Mouse (Mus musculus) thymus, postnatal 4 days (tissue): Measurements from ENCODE around the gene Gm10491.

Experiments
- DNase-seq: peaks from one replicate; pipeline ENCODE4 v3.0.0; 2021

Gm10491 gene

DNA sequence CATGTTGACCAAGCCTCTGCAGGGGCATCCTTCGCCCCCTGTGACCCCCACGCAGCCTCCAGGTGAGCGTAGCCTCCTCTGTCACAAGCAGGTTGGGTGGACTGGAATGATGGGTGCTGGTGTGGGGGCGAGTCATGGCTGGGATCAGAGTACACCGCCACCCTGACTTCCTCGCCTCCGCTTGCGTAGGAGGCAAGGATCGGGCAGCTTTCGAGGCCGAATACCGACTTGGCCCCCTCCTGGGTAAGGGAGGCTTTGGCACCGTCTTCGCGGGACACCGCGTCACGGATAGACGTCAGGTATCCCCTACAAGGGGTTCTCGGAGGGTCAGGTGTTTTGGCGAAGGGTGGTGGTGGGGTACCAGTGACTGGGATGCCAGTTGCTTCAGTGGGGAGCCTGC, 29.1 kb downstream of the Gm10491 start:
- peak; percentile 41 for DNase-seq

DNA sequence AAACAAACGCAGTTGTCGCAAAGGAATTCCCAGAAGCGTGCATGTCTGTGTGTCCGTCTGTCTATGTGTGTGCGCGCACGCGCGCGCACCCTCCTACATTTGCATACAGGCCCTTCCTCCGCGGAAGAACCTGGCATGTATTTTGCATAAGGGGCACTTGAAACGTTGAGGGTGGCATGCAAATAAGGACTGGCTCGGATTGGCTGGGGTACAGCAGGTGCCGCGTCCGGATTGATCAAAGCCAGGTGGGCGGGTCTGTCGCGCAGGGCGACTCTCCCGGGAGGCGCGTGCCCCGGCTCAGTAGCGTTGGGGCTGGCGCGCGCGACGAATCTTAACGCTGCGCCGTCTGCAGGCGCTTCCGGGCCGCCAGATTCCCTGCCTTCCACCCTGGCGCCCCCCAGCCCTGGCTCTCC, 29.6 kb downstream of the Gm10491 start, which contains the start of gene Pim2:
Gene Pim2, plus strand, starts transcription at position 256 of the 413 bp plus-strand sequence.
- DNase-seq, result peak; percentile 90

DNA sequence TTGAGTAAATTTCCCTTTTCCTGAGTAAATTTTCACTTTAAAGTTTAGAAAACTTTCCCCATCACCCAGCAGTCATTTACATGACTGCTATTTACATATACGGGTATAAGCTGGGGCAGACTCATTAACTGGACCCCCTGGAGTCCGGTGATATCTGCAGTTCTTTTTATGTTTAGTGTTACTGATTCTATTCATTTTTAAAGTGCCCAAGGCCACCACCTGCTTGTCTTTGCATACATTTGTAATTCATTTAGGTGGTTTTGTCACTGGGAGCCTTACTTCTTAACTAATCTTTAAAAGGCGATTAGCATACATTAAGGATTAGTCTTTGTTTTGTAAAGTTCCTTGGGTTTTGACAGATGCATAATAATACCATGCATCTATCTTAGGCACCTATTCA, 37.8 kb downstream of the Gm10491 start:
- DNase-seq, result no peak

DNA sequence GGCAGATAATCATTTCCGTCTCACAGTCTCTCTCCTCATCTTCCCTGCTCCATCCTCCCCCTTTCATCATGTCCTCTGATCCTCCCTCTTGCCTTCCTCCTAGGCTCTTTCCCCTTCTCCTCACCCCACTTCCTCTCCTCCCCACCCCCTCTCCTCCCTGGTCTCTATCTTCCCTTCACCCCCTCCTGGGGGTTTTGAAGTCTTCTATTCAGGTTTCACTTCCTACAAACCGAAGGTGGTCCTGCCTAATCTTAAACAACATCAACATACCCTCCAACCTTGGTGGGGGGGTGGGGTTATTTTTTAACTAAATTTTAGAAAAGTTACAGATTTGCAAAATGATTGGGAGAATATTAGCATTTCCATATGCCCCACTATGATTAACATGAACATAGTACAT, 39.1 kb downstream of the Gm10491 start:
- DNase-seq, result no peak

DNA sequence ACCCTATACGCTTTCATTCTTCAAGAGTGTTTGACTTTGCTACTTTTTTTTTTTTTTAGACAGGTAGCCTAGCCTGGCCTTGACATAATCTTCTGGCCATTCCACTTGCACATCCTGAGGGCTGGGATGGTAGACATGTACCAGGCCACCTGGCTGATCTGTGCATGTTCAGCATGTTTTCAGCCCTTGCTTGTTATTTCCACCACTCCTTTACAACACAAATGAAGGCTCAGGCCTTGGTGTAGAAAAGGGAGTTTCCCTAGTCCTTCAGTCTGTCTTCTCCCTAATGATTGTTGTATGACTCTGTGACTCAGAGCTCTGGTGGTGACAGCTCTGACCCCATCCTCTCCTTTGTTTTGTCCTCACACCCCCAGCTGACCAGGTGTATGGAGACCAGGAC, 40.5 kb downstream of the Gm10491 start:
- no peak for DNase-seq

DNA sequence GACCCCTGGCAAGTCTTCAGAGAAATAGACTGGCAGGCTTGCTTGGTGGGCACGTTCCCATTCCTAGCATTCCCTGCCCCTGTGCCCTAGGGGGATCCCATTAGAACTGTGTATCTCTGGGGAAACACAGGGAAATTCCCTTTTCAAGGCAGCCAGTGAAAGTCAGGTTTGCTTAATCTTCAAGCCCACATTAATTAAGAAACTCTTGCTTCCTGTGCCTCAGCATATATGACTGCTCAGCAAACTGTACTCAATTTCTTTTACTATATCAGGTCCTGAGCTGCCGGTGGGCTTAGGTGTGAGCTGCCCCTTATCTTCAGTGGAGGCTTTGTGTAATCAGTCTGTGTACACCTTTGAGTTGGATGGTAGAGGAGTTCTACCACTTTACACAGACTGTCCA, 41.8 kb downstream of the Gm10491 start:
- DNase-seq, result no peak

DNA sequence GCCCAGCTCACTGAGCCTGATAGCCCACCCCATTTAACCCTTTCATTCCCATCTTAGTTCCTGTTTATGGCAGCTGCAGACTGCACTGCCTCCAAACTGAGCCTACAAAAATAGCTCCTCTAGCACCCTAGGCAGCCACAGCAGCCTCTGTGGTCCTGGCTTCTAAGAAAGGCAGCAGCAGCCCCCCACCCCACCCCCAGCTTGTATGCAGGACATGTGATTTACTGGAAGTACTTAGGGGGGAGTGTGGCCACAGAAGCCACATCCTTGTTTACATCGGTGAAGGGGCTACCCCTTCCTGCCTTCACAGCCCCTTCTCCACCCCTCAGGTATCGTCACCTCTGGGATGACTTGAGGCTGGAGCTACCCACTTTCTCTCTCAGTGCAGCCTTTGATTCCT, 42.3 kb downstream of the Gm10491 start:
- DNase-seq, result peak; percentile 18

DNA sequence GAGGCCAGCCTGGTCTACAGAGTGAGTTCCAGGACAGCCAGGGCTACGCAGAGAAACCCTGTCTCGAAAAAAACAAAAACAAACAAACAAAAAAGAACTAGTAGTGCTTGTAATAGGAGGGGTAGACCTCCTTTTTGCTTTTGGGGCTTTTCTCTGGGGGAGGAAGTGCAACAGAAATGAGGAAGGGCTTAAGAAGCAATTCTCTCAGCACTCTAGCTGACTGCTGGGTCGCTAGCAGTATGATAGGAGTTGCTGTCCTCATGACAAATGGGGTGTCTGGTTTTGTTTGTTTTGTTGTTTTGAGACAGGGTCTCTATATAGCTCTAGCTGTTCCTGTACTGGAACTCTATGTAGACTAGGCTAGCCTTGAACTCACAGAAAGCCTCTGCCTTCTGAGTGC, 43.1 kb downstream of the Gm10491 start:
- DNase-seq, result no peak

DNA sequence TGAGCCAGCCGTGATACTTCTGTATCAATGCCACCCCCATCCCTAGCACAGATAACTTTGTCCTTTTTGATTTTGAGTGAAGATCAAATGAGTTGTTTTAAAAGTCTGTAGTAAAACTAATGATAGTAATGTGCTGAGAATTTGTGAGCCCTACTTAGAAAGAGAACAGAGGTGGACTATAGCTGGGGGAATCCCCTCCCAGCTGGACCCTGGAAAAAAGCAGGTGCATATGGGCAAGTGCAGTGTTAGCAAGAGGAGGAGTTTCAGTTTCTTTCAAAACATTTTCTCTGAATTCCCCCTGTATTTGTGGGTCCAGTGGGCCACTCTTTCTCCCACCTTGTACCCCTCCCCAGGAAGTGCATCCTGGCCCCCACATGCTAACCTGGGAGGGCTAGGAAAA, 44.5 kb downstream of the Gm10491 start:
- DNase-seq, result no peak

DNA sequence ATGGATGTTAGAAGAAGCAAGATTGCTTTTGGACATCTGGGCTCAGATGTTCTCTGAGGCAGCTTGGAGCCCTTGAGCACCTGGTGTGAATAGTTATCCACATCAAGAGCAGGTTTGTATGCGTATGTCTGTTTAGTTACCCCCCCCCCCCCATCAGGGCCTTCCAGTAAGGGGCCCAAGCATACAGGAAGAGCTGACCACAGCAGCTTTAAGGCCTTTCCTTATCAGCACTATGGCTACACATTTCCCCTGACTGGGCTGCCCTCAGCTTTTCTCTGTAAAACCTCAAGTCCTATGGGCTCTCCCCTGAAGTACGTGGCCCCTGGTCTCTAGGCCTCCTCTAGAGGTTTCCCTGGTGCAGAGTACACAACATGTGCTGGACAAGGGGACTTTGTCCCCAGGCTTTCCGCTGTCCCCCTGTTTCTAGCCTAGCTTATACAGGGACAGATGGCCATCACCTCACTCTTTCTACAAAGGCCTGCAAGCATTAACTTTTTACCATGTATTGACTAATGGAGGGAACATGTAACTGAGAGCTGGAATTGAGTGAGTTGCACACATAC, 48.4 kb downstream of the Gm10491 start:
- DNase-seq, result no peak
